Mouse (Mus musculus) frontal cortex, postnatal 36 days (tissue): Measurements from ENCODE around the gene Gata3.

Experiments used
- DNase-seq, 2 experiments: peaks; one replicate each; pipeline ENCODE4 v3.0.0; 2022; ENCODE audit warnings: low spot score in 2 of 2

Gata3 gene

GRCm38 (mm10) chr2:9889651-9890183, at the start of gene Gata3:
TSS of gene Gata3 (minus strand) at chr2:9890034.
- DNase-seq, result no peak

- no peak for DNase-seq
Measured at GRCm38 (mm10) chr2:9939250-9939649, 49.4 kb upstream of the Gata3 start.

- no peak for DNase-seq
Measured at GRCm38 (mm10) chr2:9935965-9936364, 46.1 kb upstream of the Gata3 start.

DNA sequence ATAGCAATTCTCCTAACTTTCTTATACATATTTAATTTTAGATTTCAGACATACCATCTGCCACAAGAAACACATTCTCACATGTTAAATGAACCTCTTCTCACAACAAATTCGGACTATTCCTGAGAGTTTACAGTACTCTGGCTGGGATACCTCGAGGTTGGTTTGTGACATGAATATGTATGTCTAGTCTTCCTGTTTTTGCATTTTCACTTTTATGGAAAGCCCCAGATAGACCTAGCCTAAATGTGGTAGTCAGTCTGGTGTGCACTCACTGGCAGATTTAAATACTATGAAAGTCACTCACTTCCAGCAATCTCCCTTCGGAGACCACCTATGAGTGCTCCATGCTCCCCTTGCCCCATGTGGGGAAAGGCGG, 37.1 kb upstream of the Gata3 start:
- no peak for DNase-seq

GRCm38 (mm10) chr2:9926194-9926904, 36.5 kb upstream of the Gata3 start:
- peak in 1 of 2 experiments; percentile 2 for DNase-seq

DNA sequence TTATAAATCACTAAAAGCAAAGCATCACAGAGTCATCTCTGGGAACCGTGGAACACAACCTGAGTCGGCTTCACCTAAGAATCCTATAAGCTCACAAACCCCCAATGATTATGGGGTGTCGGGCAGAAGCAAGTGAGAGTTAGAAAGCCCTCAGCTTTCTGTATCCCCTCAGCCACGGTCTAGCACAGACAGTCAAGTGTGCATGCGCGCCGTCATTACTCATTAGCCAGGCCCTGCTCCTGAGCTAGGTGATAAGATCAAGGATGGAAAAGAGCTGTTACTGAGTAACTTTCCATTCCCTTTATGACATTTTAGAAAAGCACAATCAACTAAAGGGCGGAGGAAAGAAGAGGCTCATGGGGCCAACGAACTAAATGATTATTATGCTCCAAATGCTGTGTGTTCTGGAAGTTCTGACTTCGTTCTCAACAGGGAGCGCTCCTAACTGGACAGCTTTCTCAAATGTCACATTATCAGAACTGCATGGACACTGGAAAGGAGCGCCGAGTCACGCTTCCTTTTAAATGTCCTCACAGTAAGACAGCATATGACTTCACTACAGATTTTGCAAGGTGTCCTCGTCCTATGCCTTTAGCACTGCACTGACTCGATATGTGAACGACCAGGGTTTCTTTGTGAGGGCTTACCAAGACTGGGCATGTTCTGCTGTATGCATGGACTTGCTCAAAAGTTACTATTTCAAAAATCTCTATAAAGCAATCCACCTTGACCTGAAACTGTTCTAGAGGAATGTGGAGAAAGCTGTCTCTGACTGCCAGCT, 29.0 kb upstream of the Gata3 start:
- DNase-seq, result no peak

- DNase-seq, result peak in 1 of 2 experiments; percentile 19
Measured at GRCm38 (mm10) chr2:9917602-9918001, 27.8 kb upstream of the Gata3 start.

DNA sequence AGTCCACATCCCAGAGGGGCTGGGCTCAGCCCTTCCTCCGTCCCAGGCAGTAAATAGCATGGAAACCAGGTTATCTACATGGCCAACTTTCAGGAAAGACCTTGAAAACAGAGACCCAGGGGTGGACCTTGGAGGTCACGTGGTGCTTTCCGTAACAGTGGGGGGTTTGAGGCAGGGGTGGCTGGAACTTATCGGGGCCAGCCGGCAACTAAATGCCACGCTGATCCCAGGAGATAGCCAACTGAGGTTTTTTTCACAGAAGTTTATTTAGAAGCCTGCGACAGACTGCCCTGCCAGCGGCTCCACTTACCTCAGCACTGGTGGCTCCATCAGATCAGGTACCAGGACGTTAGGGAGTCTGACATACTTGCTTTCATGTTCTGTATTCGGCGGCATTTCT, 16.2 kb upstream of the Gata3 start:
- DNase-seq, result no peak

- DNase-seq, result no peak
Measured at GRCm38 (mm10) chr2:9903854-9904560, 14.2 kb upstream of the Gata3 start.

- no peak for DNase-seq
Measured at GRCm38 (mm10) chr2:9897846-9898245, 8.0 kb upstream of the Gata3 start.

DNA sequence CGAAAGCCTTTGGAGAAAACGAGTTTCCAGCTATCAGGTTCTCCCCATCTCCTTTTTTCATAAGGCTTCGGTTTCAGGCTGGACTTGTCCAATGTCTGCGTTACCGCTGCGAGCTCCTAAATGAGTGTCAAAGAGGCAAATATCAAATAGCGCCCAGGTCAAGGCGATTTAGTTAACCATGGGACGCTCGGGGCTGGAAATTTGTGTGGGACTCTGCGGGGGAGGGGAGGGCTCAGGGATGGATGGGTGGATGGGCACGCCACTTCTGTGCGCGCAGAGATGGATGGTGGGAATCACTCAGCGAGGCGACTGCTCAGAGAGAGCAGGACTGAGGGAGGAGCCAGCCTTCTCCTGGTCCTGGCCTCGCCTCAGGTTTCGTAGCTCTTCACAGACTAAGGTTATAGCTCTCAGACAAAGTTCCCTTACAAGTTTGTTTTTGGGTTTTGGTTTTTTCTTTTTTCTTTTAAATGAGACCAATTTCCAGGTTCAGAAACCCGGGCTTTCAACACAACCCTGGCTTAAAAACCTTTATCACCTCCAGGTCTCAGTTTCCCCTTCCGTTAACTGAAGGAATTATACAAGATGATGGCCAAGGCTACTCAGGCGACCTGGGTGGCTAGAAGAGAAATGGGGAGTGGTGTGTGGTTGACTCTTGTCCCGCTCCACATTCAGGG, 6.4 kb upstream of the Gata3 start:
- DNase-seq, result no peak

- DNase-seq, result no peak
Measured at GRCm38 (mm10) chr2:9894836-9895593, 5.2 kb upstream of the Gata3 start.

DNA sequence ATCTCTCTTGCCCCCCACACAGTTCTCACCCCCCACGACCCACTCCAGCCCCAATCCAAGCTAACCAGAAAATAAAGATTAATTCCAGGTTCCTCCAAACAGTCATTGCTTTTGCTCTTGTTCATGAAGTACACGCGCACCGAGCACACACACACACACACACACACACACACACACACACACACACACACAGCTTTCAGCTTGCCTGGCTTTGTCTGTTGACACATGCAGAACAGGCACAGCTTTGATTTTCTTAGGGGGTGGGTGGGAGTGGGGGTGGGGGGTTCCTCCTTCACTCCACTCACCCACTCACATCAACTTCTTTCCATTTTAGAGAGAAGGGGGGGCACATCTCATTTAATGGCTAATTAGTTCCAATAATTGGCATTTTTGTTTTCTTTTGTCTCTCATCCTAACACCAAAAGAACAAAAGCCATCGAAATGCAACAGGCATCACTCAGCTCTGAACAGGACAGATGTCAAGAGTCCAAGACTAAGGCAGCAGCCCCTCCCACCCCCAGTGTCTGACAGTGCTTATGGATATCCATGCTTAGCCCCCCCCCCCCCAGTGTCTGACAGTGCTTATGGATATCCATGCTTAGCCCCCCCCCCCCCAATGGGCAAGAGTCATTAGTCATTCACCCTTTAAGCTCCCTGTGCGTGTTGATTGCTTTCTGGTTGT, 3.6 kb upstream of the Gata3 start:
- DNase-seq, result no peak

DNA sequence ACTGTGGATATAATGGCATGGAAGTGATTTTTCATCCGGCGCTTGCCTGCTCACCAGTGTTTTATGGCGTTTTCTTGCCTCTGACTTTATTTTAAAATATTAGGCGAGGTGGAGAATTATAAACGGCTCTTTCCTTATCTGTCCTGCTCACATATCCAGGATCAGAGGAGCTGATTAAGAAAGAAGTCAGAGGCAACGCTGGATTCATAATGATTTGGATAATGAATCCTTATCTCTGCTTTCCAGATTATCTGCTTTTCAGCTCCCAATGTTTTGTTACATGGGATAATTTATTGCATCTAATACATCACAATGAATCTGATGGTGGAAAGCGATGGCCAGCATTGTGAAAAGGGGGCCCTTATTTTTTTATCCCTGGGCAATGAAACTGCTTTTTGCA, 2.7 kb upstream of the Gata3 start:
- no peak for DNase-seq

- no peak for DNase-seq
Measured at GRCm38 (mm10) chr2:9890906-9891305, 1.1 kb upstream of the Gata3 start.

GRCm38 (mm10) chr2:9890251-9890650, 417 bp upstream of the Gata3 start:
- no peak for DNase-seq

GRCm38 (mm10) chr2:9888913-9889650, 752 bp downstream of the Gata3 start, which contains the start of gene 9230102O04Rik:
TSS of gene 9230102O04Rik (minus strand) at chr2:9889540.
- DNase-seq, result no peak

DNA sequence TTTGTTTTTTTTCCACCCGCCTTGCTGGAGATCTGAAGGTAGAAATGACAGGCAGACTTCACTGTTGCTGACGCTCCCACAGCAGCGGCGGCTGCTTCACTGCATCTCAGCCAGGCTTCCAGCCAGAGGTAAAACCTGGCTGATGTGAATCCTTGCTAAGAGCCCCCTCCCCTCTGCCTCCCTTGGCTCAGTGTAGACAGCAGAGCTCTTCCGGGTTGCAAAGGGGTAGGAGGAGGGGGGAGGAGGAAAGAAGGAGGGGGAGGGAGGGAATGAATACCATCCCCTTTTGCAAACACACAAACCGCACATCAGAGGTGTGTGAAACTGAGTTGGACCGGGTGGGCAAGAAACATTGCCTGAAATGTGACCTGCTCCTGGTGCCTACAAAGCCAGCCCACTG, 2.2 kb downstream of the Gata3 start:
- no peak for DNase-seq

DNA sequence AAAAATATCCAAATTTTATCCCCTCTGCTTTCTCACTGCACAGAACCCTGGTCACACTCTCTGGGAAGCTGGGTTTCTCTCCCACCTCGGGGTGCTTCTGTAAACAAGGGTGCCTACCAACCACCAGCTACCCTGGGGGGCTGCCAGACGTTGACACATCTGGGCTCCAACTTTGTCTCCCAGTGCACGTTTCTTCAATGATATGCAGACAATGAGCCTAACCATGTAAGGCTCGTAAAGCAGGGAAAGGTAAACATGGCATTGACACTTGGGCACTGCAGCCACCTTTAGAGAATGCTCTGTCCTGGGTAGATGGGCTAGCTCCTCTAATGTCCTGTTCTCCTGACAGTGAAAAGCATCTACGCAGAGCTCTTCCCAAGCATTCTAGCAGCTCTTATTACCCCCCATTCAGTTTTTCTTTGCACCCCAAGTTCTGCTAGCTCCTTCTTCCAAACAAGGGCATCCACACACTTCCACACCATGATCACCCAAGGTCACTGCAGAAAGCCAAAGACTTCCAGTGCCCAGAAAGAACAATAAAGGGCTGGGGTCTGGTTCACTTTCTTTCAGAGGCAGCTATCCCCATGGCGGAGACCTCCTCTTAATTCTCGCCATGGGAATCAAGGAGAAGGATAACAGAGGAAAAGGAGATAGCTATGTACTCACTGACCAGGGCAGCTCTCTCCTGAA, 2.8 kb downstream of the Gata3 start:
- no peak for DNase-seq
